Comparison of ENCODE assay signal across 9 mouse cellular contexts in the genomic region with DNA sequence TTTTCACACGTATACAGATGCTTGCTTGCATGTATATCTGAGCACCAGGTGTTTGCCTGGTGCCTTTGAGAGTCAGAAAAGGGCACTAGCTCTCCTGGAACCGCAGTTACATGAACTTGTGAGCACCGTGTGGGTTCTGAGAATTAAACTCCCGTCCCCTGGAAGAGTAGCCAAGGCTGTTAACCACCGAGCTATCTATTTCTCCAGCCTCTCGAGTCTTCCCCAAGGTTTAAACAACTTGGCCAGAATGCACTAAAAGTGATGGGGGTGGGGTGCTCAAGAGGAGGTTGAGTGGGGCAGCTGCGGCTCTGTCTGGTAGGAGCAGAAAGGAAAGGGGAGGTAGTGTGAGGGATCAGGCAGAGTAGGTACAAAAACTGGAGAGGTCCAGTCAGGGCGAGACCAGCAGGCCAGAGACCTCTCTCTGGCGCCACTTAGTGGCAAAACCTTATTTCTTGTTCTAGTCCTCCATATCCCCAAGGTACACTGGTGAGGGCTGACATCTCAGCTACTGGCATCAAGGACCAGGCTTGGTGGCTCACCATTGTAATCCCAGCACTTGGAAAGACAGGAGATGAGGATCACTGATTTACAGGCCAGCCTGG. TPM values are rescaled to one million over a fixed set of nuclear protein-coding genes. Genes with fewer than 3 reads are reported as not detected.
A peak's percentile ranks its signal among the peaks of the same experiment; 100 is the strongest.
DNase-seq lines count a peak whose midpoint lies in the region; ATAC-seq and TF ChIP-seq lines count a peak whose summit lies in the region.
"Had no signal": no experiment of that assay in that cellular context is flagged by ENCODE, and none has a peak within 500 bp of the region (broad histone marks: within the 10 kb centered on the region; RNA-seq: fewer than 3 reads in every experiment).

No protein-coding gene starts in this region.

- no peaks in the 10 kb centered on the region for H3K27me3 ChIP-seq in heart, embryonic 11.5 days (ENCODE audit: control insufficient read depth, insufficient read depth, low read length)
- H3K27me3 ChIP-seq in kidney, postnatal 0 days (ENCODE audit: insufficient read depth, low read length), result no peaks in the 10 kb centered on the region
- H3K27me3 ChIP-seq in liver, embryonic 13.5 days, result no peaks in the 10 kb centered on the region

- no peak overlapping the region for H3K4me3 ChIP-seq in embryonic fibroblast, embryonic 13.5 days (ENCODE audit: insufficient read depth, low read length)
- no peak overlapping the region for H3K4me3 ChIP-seq in heart, embryonic 11.5 days (ENCODE audit: low read depth, low read length)
- no peak overlapping the region for H3K4me3 ChIP-seq in kidney, postnatal 0 days (replicated peaks; ENCODE audit: low read depth, low read length)
- H3K4me3 ChIP-seq in liver, embryonic 13.5 days (replicated peaks), result peak overlapping the region; percentile 38
- H3K4me3 ChIP-seq: midbrain, embryonic 12.5 days had no signal

- H3K27ac ChIP-seq in embryonic fibroblast, embryonic 13.5 days (ENCODE audit: insufficient read depth, low read length), result peak overlapping the region; percentile 25
- peak overlapping the region; percentile 25 for H3K27ac ChIP-seq in heart, embryonic 11.5 days (ENCODE audit: low read depth, low read length)
- H3K27ac ChIP-seq in kidney, postnatal 0 days, result no peak overlapping the region
- peak overlapping the region; percentile 84 for H3K27ac ChIP-seq in liver, embryonic 13.5 days
- H3K27ac ChIP-seq: midbrain, embryonic 12.5 days had no signal

- DNase-seq in ES-CJ7 (ENCODE audit: low read depth, low spot score), result peak; percentile 79
- peak; percentile 87 for DNase-seq in brain, adult 2 months (ENCODE audit: low read depth, low spot score)
- DNase-seq in kidney, postnatal 0 days (ENCODE audit: low spot score), result peak; percentile 91
- DNase-seq in liver, embryonic 13.5 days, result peak; percentile 77
- peak; percentile 80 for DNase-seq in thymus, postnatal 25 days

- 19% methylated on average over 9 of the region's 9 CpGs for WGBS in heart, embryonic 11.5 days (ENCODE audit: insufficient replicate concordance)
- WGBS in kidney, postnatal 0 days, result 23% methylated on average over 9 of the region's 9 CpGs
- WGBS in liver, embryonic 13.5 days (ENCODE audit: insufficient replicate concordance), result 7% methylated on average over 9 of the region's 9 CpGs

- no peaks in the 10 kb centered on the region for H3K9me3 ChIP-seq in heart, embryonic 11.5 days (replicated peaks; ENCODE audit: control insufficient read depth, low read length)
- H3K9me3 ChIP-seq in kidney, postnatal 0 days (replicated peaks; ENCODE audit: low read length), result no peaks in the 10 kb centered on the region
- H3K9me3 ChIP-seq in liver, embryonic 13.5 days (replicated peaks), result no peaks in the 10 kb centered on the region
- H3K9me3 ChIP-seq: midbrain, embryonic 12.5 days had no signal

- TF ChIP-seq CTCF in embryonic fibroblast, embryonic 13.5 days (IDR thresholded peaks at IDR 0.05; ENCODE audit: borderline replicate concordance, insufficient read depth, low read length), result peak; percentile 59; the same call in 1 of the 2 replicates
- peak; percentile 80 for TF ChIP-seq CTCF in kidney, postnatal 0 days (IDR thresholded peaks at IDR 0.05; ENCODE audit: low read depth)

- peak overlapping the region; percentile 23 for H3K4me2 ChIP-seq in heart, embryonic 11.5 days
- 0 out of 2 replicates have a peak overlapping the region, but pooled peaks have one; percentile 1 for H3K4me2 ChIP-seq in kidney, postnatal 0 days (ENCODE audit: low read length)
- peak overlapping the region; percentile 62 for H3K4me2 ChIP-seq in liver, embryonic 13.5 days
- H3K4me2 ChIP-seq: midbrain, embryonic 12.5 days had no signal

- peak; percentile 40; the same call in 1 of the 2 replicates for ATAC-seq in heart, embryonic 11.5 days (replicated peaks; ENCODE audit: insufficient number of reproducible peaks, low FRiP score, low TSS enrichment)
- 0 out of 2 replicates have a peak, but pooled peaks have one; percentile 33 for ATAC-seq in kidney, postnatal 0 days (replicated peaks; ENCODE audit: low FRiP score, low read depth)
- peak; percentile 64 for ATAC-seq in liver, embryonic 13.5 days (ENCODE audit: low read depth)
- ATAC-seq in neutrophil, adult 5-6 weeks (ENCODE audit: extremely low read depth, insufficient number of reproducible peaks, low FRiP score, poor library complexity, severe bottlenecking), result peak; percentile 74

- TF ChIP-seq POLR2A in embryonic fibroblast, embryonic 13.5 days (IDR thresholded peaks at IDR 0.05; ENCODE audit: low read depth, low read length), result no peak; the same call in 1 of the 2 replicates

- no peaks in the 10 kb centered on the region for H3K36me3 ChIP-seq in heart, embryonic 11.5 days (ENCODE audit: control insufficient read depth, insufficient read depth, low read length)
- no peaks in the 10 kb centered on the region for H3K36me3 ChIP-seq in kidney, postnatal 0 days (ENCODE audit: insufficient read depth, low read length)
- H3K36me3 ChIP-seq in liver, embryonic 13.5 days, result no peaks in the 10 kb centered on the region
- H3K36me3 ChIP-seq: midbrain, embryonic 12.5 days had no signal

- peaks cover 2% of the 10 kb centered on the region; the same call in 1 of the 2 replicates for H3K4me1 ChIP-seq in embryonic fibroblast, embryonic 13.5 days (ENCODE audit: control insufficient read depth, insufficient read depth, low read length)
- H3K4me1 ChIP-seq in heart, embryonic 11.5 days (ENCODE audit: control insufficient read depth, insufficient read depth, low read length), result peaks cover 26% of the 10 kb centered on the region
- H3K4me1 ChIP-seq in kidney, postnatal 0 days (replicated peaks; ENCODE audit: insufficient read depth, low read length), result peaks cover 3% of the 10 kb centered on the region; the same call in 1 of the 2 replicates
- H3K4me1 ChIP-seq in liver, embryonic 13.5 days (replicated peaks), result peaks cover 77% of the 10 kb centered on the region

- H3K9ac ChIP-seq in heart, embryonic 11.5 days (ENCODE audit: low read depth, low read length), result no peak overlapping the region; the same call in 1 of the 2 replicates
- no peak overlapping the region for H3K9ac ChIP-seq in kidney, postnatal 0 days (ENCODE audit: low read depth, low read length)
- H3K9ac ChIP-seq in liver, embryonic 13.5 days, result peak overlapping the region; percentile 69
- H3K9ac ChIP-seq: midbrain, embryonic 12.5 days had no signal

RNA-seq across cellular contexts. Expression of a gene that starts 25.6 kb away (rescaled TPM):
- polyA plus RNA-seq in embryonic fibroblast, embryonic 13.5 days (2011; ENCODE audit: insufficient read length, low read depth, missing spikeins), result 7,994 and 9,776 TPM in 2 replicates
- polyA plus RNA-seq in heart, embryonic 11.5 days (2014; fragmentation: Nextera tagmentation; extraction: Ambion mirVana), result 7,480 and 8,290 TPM in 2 replicates
- polyA plus RNA-seq in kidney, postnatal 0 days (2015; fragmentation: Nextera tagmentation; extraction: Ambion mirVana), result 14,836 and 15,514 TPM in 2 replicates
- 8,250 and 9,425 TPM in 2 replicates for polyA plus RNA-seq in liver, embryonic 13.5 days (2015; fragmentation: Nextera tagmentation; extraction: Ambion mirVana)
- 7,503 and 8,865 TPM in 2 replicates for total RNA-seq in neutrophil, adult 5-6 weeks (2017)

RNA-seq across cellular contexts. Expression of a gene that starts 28.0 kb away (rescaled TPM):
- 323 and 406 TPM in 2 replicates for polyA plus RNA-seq in embryonic fibroblast, embryonic 13.5 days (2011; ENCODE audit: insufficient read length, low read depth, missing spikeins)
- polyA plus RNA-seq in heart, embryonic 11.5 days (2014; fragmentation: Nextera tagmentation; extraction: Ambion mirVana), result 180 and 186 TPM in 2 replicates
- polyA plus RNA-seq in kidney, postnatal 0 days (2015; fragmentation: Nextera tagmentation; extraction: Ambion mirVana), result 175 and 205 TPM in 2 replicates
- 29.5 and 38.3 TPM in 2 replicates for polyA plus RNA-seq in liver, embryonic 13.5 days (2015; fragmentation: Nextera tagmentation; extraction: Ambion mirVana)
- total RNA-seq in neutrophil, adult 5-6 weeks (2017), result not detected in 2 replicates

RNA-seq across cellular contexts. Expression of a gene that starts 37.0 kb away (rescaled TPM):
- 8.7 and 8.8 TPM in 2 replicates for polyA plus RNA-seq in embryonic fibroblast, embryonic 13.5 days (2011; ENCODE audit: insufficient read length, low read depth, missing spikeins)
- 7.0 and 8.0 TPM in 2 replicates for polyA plus RNA-seq in heart, embryonic 11.5 days (2014; fragmentation: Nextera tagmentation; extraction: Ambion mirVana)
- polyA plus RNA-seq in kidney, postnatal 0 days (2015; fragmentation: Nextera tagmentation; extraction: Ambion mirVana), result 9.6 and 9.9 TPM in 2 replicates
- polyA plus RNA-seq in liver, embryonic 13.5 days (2015; fragmentation: Nextera tagmentation; extraction: Ambion mirVana), result 3.7 and 4.2 TPM in 2 replicates
- total RNA-seq in neutrophil, adult 5-6 weeks (2017), result 5.9 and 8.2 TPM in 2 replicates

Comparison
In these comparisons a context has a peak if more than half of its experiments do, and no peak if none do; other contexts are left out.
1. H3K4me2 ChIP-seq: peak in every context shown above with its lines; median percentile 62 in liver, embryonic 13.5 days; 23 in heart, embryonic 11.5 days; 1 in kidney, postnatal 0 days.